Mouse (Mus musculus) limb, embryonic 15.5 days (tissue): ENCODE measurements at regions not wholly inside any gene's neighbourhood (a gene's known extent, or its start where the extent isn't known, plus 50 kb on each side); places are given as distances from the start of the nearest gene placed in this dataset.

Experiments used
- ATAC-seq: fragments of 200-750 bp; cut with Nextera tagmentation; 2 replicates; pipeline ENCODE4 v1.8.0; 2017; ENCODE audit warnings: low read depth, moderate TSS enrichment; ENCODE audit not compliant: insufficient number of reproducible peaks, low FRiP score, low TSS enrichment
- H3K27ac ChIP-seq: fragments of 300-500 bp; sonication (generic); 2 replicates; pipeline ENCODE4 v1.5.1; 2015; ENCODE audit warnings: moderate library complexity, mild to moderate bottlenecking, inconsistent platforms
- H3K27me3 ChIP-seq: fragments of 300-500 bp; sonication (generic); 2 replicates; pipeline ENCODE4 v1.6.1; 2015; ENCODE audit warnings: inconsistent platforms
- H3K36me3 ChIP-seq: fragments of 300-500 bp; sonication (generic); 2 replicates; pipeline ENCODE4 v1.6.1; 2015; ENCODE audit warnings: inconsistent platforms
- H3K4me1 ChIP-seq: fragments of 300-500 bp; sonication (generic); 2 replicates; pipeline ENCODE4 v1.6.1; 2015; ENCODE audit warnings: inconsistent platforms
- H3K4me2 ChIP-seq: fragments of 300-500 bp; sonication (generic); 2 replicates; pipeline ENCODE4 v1.6.1; 2015; ENCODE audit warnings: mild to moderate bottlenecking, inconsistent platforms
- H3K4me3 ChIP-seq: fragments of 300-500 bp; sonication (generic); 2 replicates; pipeline ENCODE4 v1.5.1; 2015; ENCODE audit warnings: mild to moderate bottlenecking, inconsistent platforms
- H3K9ac ChIP-seq: fragments of 300-500 bp; sonication (generic); 2 replicates; pipeline ENCODE4 v1.6.1; 2015; ENCODE audit warnings: inconsistent platforms
- H3K9me3 ChIP-seq: fragments of 300-500 bp; sonication (generic); 2 replicates; pipeline ENCODE4 v1.6.1; 2016; ENCODE audit warnings: inconsistent platforms
- WGBS: fragments of 180-500 bp; shearing (Covaris S2); methylation state at CpG from one replicate; pipeline ENCODE4 v1.1.7; 2015; 5-methylcytosine and 5-hydroxymethylcytosine counted together

DNA sequence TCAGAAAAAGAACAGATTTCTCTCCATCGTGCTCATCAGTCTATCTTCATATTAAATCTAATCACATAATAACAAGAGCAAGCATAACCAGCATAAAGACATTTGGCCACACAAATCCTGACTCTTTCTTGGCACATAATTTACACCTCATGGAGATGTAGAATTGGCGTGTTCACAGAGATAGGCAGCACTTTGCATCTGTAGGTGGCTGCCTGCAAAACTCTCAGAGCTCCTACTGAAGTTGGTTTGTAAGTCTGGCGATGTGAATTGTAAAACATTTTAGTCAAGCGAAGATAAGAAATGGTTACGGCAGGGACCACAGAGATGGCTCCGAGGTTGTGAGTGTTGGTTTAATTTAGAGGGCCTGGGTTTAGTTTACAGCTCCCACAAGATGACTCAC lies 419.0 kb downstream of the Adamts20 start:
- no peaks in the 10 kb centered on the region for H3K27me3 ChIP-seq
- no peak overlapping the region for H3K27ac ChIP-seq
- 91% methylated on average over 6 of the region's 6 CpGs for WGBS
- no peak for ATAC-seq
- H3K4me3 ChIP-seq, result no peak overlapping the region
- H3K4me1 ChIP-seq, result 0 out of 2 replicates have a peak, but pooled peaks cover 3% of the 10 kb centered on the region
- H3K36me3 ChIP-seq, result no peaks in the 10 kb centered on the region
- no peak overlapping the region for H3K4me2 ChIP-seq
- no peak overlapping the region for H3K9ac ChIP-seq
- no peaks in the 10 kb centered on the region for H3K9me3 ChIP-seq

DNA sequence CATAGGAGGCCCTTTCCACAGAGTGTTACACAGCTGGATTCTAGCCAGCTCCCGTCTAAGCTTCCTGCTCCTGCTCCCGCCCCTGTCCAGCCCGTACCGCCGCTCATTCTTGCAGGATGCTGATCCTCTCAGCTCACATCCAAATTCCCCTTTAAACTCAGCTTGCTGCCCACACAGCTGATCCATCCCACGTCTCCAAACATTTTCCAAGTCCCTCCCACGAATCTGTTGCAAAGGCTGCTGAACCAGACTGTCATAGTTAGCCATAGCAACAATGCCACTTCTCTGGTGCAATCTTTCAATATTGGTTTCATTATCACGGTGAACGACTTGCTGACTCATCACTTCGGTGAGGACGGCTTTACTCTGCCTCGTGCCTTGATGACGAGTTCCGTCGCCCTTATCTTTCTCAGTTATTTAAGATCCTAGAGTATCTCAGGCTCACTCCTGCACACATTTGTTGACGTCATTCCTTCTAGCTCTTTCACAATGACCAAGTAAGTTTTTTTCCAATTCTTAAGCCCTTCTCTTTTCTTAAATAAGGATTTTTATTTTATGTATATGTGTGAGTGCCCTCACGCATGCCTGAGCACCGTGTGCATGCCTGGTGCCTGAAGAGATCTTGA lies 420.0 kb downstream of the Adamts20 start:
- H3K4me2 ChIP-seq, result no peak overlapping the region
- no peaks in the 10 kb centered on the region for H3K9me3 ChIP-seq
- no peak overlapping the region for H3K4me3 ChIP-seq
- H3K4me1 ChIP-seq, result 0 out of 2 replicates have a peak, but pooled peaks cover 3% of the 10 kb centered on the region
- H3K27me3 ChIP-seq, result no peaks in the 10 kb centered on the region
- ATAC-seq, result no peak
- 76% methylated on average over 18 of the region's 18 CpGs for WGBS
- no peak overlapping the region for H3K27ac ChIP-seq
- H3K36me3 ChIP-seq, result no peaks in the 10 kb centered on the region
- no peak overlapping the region for H3K9ac ChIP-seq

DNA sequence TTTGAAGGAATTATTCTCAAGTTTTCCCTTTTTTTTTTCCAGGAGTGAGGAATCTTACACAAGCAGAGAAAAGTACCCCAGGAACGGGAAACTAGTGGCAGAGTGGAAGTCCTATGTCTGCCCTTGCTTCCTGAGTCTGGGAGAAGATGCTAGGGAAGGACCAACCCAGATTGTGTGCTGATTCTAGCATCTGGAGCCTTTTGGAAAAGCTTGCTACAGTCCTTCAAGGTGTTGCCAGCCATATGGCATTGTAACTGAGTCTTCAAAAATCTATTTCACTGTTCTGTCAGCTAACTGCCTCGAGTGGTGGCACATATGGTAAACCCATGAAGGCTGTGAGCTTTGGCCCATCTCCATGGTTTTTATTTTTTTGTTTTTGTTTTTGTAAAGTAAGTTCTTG lies 432.3 kb downstream of the Adamts20 start:
- Histone ChIP-seq H3K9me3 (no peaks in the 10 kb centered on the region), H3K4me1 (no peaks in the 10 kb centered on the region), H3K27ac (no peak overlapping the region), H3K27me3 (no peaks in the 10 kb centered on the region), H3K36me3 (no peaks in the 10 kb centered on the region), H3K4me3 (no peak overlapping the region), H3K9ac (no peak overlapping the region), H3K4me2 (no peak overlapping the region)
- 67% methylated on average over 2 of the region's 2 CpGs for WGBS
- no peak for ATAC-seq

DNA sequence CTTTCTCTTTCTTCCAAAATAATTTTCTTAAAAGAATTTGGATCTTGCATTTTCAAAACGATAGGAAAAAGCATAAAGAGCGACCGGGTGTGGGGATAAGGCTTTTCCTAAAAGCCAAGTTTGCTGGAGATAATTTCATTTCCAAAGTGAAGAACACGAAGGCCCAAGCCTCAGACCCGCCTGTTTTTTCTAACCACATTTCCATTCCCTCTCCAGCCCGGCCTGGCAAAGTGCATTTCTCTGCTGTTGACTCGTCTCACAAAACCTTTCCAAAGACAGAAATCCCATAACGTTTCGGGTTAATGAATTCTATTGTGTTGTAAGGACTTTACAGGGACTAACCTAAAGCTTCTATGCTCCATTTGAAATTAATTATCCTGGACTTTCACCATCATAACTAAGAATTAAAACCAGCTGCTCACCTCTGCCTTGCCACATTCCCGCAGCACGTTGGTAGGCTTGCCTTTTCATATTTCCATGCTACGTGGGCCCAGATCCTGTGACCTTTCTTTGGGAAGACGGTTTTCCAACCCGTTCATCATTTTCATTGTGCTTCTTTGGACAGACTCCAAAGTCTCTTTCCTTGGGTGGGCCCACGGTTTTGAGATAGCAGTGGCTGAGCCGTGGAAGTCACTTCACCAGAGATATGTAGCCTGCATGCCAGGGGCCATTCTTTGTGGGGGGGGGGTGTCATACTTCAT lies 430.5 kb upstream of the Prickle1 start:
- H3K27ac ChIP-seq, result peak overlapping the region; percentile 60
- no peak; the same call in 1 of the 2 replicates for ATAC-seq
- 27% methylated on average over 16 of the region's 16 CpGs for WGBS

GRCm38 (mm10) chr15:94025239-94025971 lies 429.7 kb upstream of the Prickle1 start:
- H3K27me3 ChIP-seq, result no peaks in the 10 kb centered on the region
- WGBS, result 32% methylated on average over 20 of the region's 20 CpGs
- no peaks in the 10 kb centered on the region for H3K36me3 ChIP-seq
- peaks cover 22% of the 10 kb centered on the region for H3K4me1 ChIP-seq
- H3K9me3 ChIP-seq, result no peaks in the 10 kb centered on the region
- peak; percentile 63; the same call in 1 of the 2 replicates for ATAC-seq
- H3K9ac ChIP-seq, result no peak overlapping the region
- peak overlapping the region; percentile 76 for H3K27ac ChIP-seq
- H3K4me3 ChIP-seq, result no peak overlapping the region
- H3K4me2 ChIP-seq, result no peak overlapping the region; the same call in 1 of the 2 replicates

More for the DNA sequence above, 430.5 kb upstream of the Prickle1 start:
- no peak overlapping the region for H3K4me2 ChIP-seq
- H3K4me1 ChIP-seq, result peaks cover 22% of the 10 kb centered on the region
- no peaks in the 10 kb centered on the region for H3K27me3 ChIP-seq
- H3K9ac ChIP-seq, result no peak overlapping the region
- H3K9me3 ChIP-seq, result no peaks in the 10 kb centered on the region
- no peak overlapping the region for H3K4me3 ChIP-seq
- no peaks in the 10 kb centered on the region for H3K36me3 ChIP-seq

GRCm38 (mm10) chr15:94024806-94025205 lies 429.1 kb upstream of the Prickle1 start:
- Histone ChIP-seq H3K27ac (peak overlapping the region; percentile 76), H3K4me2 (no peak overlapping the region), H3K4me1 (peaks cover 22% of the 10 kb centered on the region), H3K36me3 (no peaks in the 10 kb centered on the region), H3K9ac (no peak overlapping the region), H3K27me3 (no peaks in the 10 kb centered on the region), H3K9me3 (no peaks in the 10 kb centered on the region), H3K4me3 (no peak overlapping the region)
- 57% methylated on average over 3 of the region's 3 CpGs for WGBS
- no peak for ATAC-seq

- Histone ChIP-seq H3K27me3 (no peaks in the 10 kb centered on the region), H3K27ac (peak overlapping the region; percentile 76), H3K9ac (no peak overlapping the region), H3K4me2 (no peak overlapping the region), H3K4me3 (no peak overlapping the region), H3K9me3 (no peaks in the 10 kb centered on the region), H3K36me3 (no peaks in the 10 kb centered on the region), H3K4me1 (peaks cover 22% of the 10 kb centered on the region)
- 43% methylated on average over 4 of the region's 4 CpGs for WGBS
- no peak for ATAC-seq
Measured at GRCm38 (mm10) chr15:94024126-94024730, 428.5 kb upstream of the Prickle1 start.

DNA sequence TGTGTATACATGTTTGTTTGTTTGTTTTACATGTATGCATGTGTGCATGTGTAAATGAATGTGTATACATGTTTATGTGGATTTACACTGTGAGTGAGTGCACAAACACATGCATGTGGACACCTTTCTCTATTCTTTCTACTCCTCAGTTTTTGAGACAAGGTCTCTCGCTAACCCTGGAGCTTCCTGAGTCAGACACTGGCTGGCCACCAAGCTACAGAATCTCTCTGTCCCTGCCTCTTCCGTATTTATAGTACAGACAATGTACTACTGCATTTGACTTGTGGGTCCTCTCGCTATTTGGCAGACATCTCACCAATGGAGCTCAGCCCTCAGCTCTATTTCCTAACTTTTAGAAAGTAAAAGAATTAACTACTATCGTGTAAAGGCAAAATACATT lies 427.8 kb upstream of the Prickle1 start:
- H3K4me3 ChIP-seq, result no peak overlapping the region
- no peak overlapping the region for H3K9ac ChIP-seq
- no peak overlapping the region for H3K4me2 ChIP-seq
- 0 out of 2 replicates have a peak overlapping the region, but pooled peaks have one; percentile 38 for H3K27ac ChIP-seq
- H3K36me3 ChIP-seq, result no peaks in the 10 kb centered on the region
- H3K9me3 ChIP-seq, result no peaks in the 10 kb centered on the region
- ATAC-seq, result no peak
- peaks cover 22% of the 10 kb centered on the region for H3K4me1 ChIP-seq
- no peaks in the 10 kb centered on the region for H3K27me3 ChIP-seq
- 68% methylated on average over 4 of the region's 4 CpGs for WGBS

DNA sequence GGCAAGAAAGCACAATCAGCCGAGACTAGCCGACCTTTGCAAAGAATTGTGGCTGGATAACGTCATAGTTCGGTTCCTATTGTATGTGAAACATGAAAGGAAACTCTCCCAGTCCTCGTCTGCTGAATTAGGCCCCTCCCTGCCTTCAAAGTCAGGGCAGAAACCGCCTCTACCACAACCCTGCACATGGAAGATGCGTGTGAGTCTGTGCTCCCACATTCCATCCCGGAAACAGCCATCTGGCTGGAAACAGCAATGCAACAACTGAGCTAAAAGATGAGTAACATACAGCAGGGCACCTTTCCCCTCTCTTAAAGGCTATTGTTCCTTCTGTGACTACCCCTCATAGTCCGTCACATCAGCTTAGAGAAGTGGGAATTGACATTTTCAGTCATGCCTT lies 422.1 kb upstream of the Prickle1 start:
- no peaks in the 10 kb centered on the region for H3K27me3 ChIP-seq
- no peak overlapping the region for H3K9ac ChIP-seq
- H3K27ac ChIP-seq, result no peak overlapping the region
- 60% methylated on average over 9 of the region's 9 CpGs for WGBS
- no peaks in the 10 kb centered on the region; the same call in 1 of the 2 replicates for H3K4me1 ChIP-seq
- H3K9me3 ChIP-seq, result no peaks in the 10 kb centered on the region
- no peaks in the 10 kb centered on the region for H3K36me3 ChIP-seq
- no peak for ATAC-seq
- H3K4me2 ChIP-seq, result no peak overlapping the region
- H3K4me3 ChIP-seq, result no peak overlapping the region

DNA sequence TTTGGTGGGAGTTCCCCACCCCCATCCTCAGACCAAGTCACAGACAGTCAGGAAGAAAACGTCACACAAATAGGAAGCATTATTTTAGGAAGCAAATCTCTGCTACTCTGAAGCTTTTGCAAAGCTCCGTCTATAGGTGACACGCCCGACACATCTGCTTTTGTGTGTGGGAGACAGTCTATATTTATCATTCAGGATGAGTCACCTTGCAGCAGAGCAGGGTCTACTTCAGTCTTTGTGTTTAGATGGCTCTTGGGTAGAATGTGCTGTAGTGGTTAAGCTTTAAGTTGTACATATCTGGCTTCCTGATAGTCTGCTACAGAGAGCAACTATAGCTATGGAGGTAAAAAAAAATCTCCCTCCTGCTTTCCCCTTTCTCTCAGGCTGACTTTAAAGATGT lies 415.8 kb upstream of the Prickle1 start:
- WGBS, result 62% methylated on average over 4 of the region's 4 CpGs
- H3K27ac ChIP-seq, result no peak overlapping the region
- H3K9me3 ChIP-seq, result no peaks in the 10 kb centered on the region
- no peak overlapping the region for H3K4me2 ChIP-seq
- H3K4me1 ChIP-seq, result peaks cover 8% of the 10 kb centered on the region
- no peak overlapping the region for H3K9ac ChIP-seq
- H3K36me3 ChIP-seq, result no peaks in the 10 kb centered on the region
- ATAC-seq, result no peak
- H3K27me3 ChIP-seq, result no peaks in the 10 kb centered on the region
- H3K4me3 ChIP-seq, result no peak overlapping the region

DNA sequence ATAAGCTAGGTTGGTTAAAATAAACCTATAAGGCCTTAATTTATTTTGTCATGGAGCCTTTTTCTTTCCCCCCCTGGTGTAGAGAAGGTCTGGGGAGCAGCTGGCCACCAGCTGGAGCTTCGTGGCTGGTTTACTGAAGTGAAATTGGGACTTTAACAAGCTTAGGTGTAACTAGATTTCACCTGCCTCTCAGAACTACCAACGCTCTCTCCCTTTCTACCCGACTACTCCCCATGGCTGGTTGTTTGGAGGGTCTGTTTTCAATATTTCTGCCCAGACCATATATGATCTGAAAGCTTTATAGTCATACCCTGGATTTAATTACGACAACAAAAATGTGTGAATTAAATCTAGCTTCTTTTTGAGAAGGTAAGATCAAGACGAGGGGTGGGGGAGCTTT lies 410.4 kb upstream of the Prickle1 start:
- Histone ChIP-seq H3K9me3 (no peaks in the 10 kb centered on the region), H3K27me3 (no peaks in the 10 kb centered on the region), H3K4me3 (no peak overlapping the region), H3K27ac (no peak overlapping the region), H3K4me2 (no peak overlapping the region), H3K4me1 (peaks cover 19% of the 10 kb centered on the region), H3K9ac (no peak overlapping the region), H3K36me3 (no peaks in the 10 kb centered on the region)
- no peak for ATAC-seq
- WGBS, result 28% methylated on average over 5 of the region's 5 CpGs

GRCm38 (mm10) chr15:94004911-94005310 lies 409.2 kb upstream of the Prickle1 start:
- Histone ChIP-seq H3K9ac (no peak overlapping the region), H3K27me3 (no peaks in the 10 kb centered on the region), H3K4me1 (peaks cover 19% of the 10 kb centered on the region), H3K36me3 (no peaks in the 10 kb centered on the region), H3K4me3 (no peak overlapping the region), H3K27ac (no peak overlapping the region), H3K9me3 (no peaks in the 10 kb centered on the region), H3K4me2 (no peak overlapping the region)
- ATAC-seq, result no peak
- 18% methylated on average over 4 of the region's 4 CpGs for WGBS
